In genomic region chr1:132193806-132194205, GRCm38 (mm10) we compare ENCODE assay signal across 17 mouse cellular contexts. TPM values are rescaled to one million over a fixed set of nuclear protein-coding genes. Genes with fewer than 3 reads are reported as not detected.
DNase-seq lines count a peak whose midpoint lies in the region; ATAC-seq and TF ChIP-seq lines count a peak whose summit lies in the region.
"Had no signal": no experiment of that assay in that cellular context is flagged by ENCODE, and none has a peak within 500 bp of the region (broad histone marks: within the 10 kb centered on the region; RNA-seq: fewer than 3 reads in every experiment).

No protein-coding gene starts in this region.

- ATAC-seq in hindbrain, embryonic 12.5 days (ENCODE audit: low FRiP score): no peak
- ATAC-seq in midbrain, embryonic 14.5 days (ENCODE audit: low FRiP score, low TSS enrichment): no peak

- H3K27ac ChIP-seq in embryonic facial prominence, embryonic 10.5 days (replicated peaks): 0 out of 2 replicates have a peak overlapping the region, but pooled peaks have one; percentile 32
- H3K27ac ChIP-seq in hindbrain, embryonic 12.5 days: 0 out of 2 replicates have a peak overlapping the region, but pooled peaks have one; percentile 100
- H3K27ac ChIP-seq in midbrain, embryonic 14.5 days (replicated peaks; ENCODE audit: low read depth, low read length): peak overlapping the region; percentile 100; the same call in 1 of the 2 replicates
- H3K27ac ChIP-seq: heart, adult 2 months; liver, embryonic 14.5 days had no signal

- peaks cover 4% of the 10 kb centered on the region; the same call in 1 of the 2 replicates for H3K36me3 ChIP-seq in E14TG2a.4 (ENCODE audit: insufficient read depth, low read length)
- no peaks in the 10 kb centered on the region for H3K36me3 ChIP-seq in embryonic facial prominence, embryonic 10.5 days (replicated peaks)
- no peaks in the 10 kb centered on the region for H3K36me3 ChIP-seq in hindbrain, embryonic 12.5 days
- 0 out of 2 replicates have a peak, but pooled peaks cover 3% of the 10 kb centered on the region for H3K36me3 ChIP-seq in midbrain, embryonic 14.5 days (ENCODE audit: control insufficient read depth, insufficient read depth, low read length)

- peak; percentile 5 for DNase-seq in embryonic facial prominence, embryonic 10.5 days (ENCODE audit: low spot score)
- DNase-seq in midbrain, embryonic 14.5 days: no peak
- no peak for DNase-seq in cerebellum, adult 8-10 months
- DNase-seq in heart, adult 8-10 months (ENCODE audit: low spot score): no peak
- DNase-seq in urinary bladder, adult 18-20 months (ENCODE audit: low spot score in 2 of 2): no peak
- DNase-seq: adrenal gland, adult 2 months; heart, adult 2 months; heart, postnatal 36 days; kidney, adult 8-10 months; right cerebral cortex, postnatal 14 days had no signal

- peaks cover 88% of the 10 kb centered on the region for H3K4me1 ChIP-seq in E14TG2a.4 (replicated peaks; ENCODE audit: low read depth, low read length)
- peaks cover 96% of the 10 kb centered on the region for H3K4me1 ChIP-seq in embryonic facial prominence, embryonic 10.5 days
- peaks cover 83% of the 10 kb centered on the region for H3K4me1 ChIP-seq in hindbrain, embryonic 12.5 days
- peaks cover 75% of the 10 kb centered on the region for H3K4me1 ChIP-seq in midbrain, embryonic 14.5 days (ENCODE audit: control insufficient read depth, insufficient read depth, low read length)

- peak overlapping the region; percentile 2 for H3K4me3 ChIP-seq in E14TG2a.4 (replicated peaks; ENCODE audit: low read length)
- peak overlapping the region; percentile 72; the same call in 1 of the 2 replicates for H3K4me3 ChIP-seq in embryonic facial prominence, embryonic 10.5 days
- peak overlapping the region; percentile 91 for H3K4me3 ChIP-seq in hindbrain, embryonic 12.5 days
- peak overlapping the region; percentile 99 for H3K4me3 ChIP-seq in midbrain, embryonic 14.5 days (replicated peaks; ENCODE audit: low read depth, low read length)
- H3K4me3 ChIP-seq: heart, adult 2 months had no signal

- TF ChIP-seq CTCF in E14TG2a.4 (conservative IDR thresholded peaks at IDR 0.05; ENCODE audit: low read length): no peak

- H3K9ac ChIP-seq in hindbrain, embryonic 12.5 days: no peak overlapping the region
- peak overlapping the region; percentile 100; the same call in 1 of the 2 replicates for H3K9ac ChIP-seq in midbrain, embryonic 14.5 days (replicated peaks; ENCODE audit: low read length)
- H3K9ac ChIP-seq: liver, embryonic 14.5 days had no signal

- WGBS in embryonic facial prominence, embryonic 10.5 days: 73% methylated on average over 3 of the region's 3 CpGs
- WGBS in hindbrain, embryonic 12.5 days: 79% methylated on average over 3 of the region's 3 CpGs
- WGBS in midbrain, embryonic 14.5 days: 46% methylated on average over 3 of the region's 3 CpGs

- peaks cover 51% of the 10 kb centered on the region for H3K27me3 ChIP-seq in E14TG2a.4 (ENCODE audit: insufficient read depth, low read length)
- H3K27me3 ChIP-seq in embryonic facial prominence, embryonic 10.5 days (replicated peaks; ENCODE audit: low read depth, poor library complexity, severe bottlenecking): peaks cover 97% of the 10 kb centered on the region
- peaks cover 14% of the 10 kb centered on the region for H3K27me3 ChIP-seq in hindbrain, embryonic 12.5 days
- H3K27me3 ChIP-seq in midbrain, embryonic 14.5 days (ENCODE audit: control insufficient read depth, insufficient read depth, low read length): no peaks in the 10 kb centered on the region

- no peaks in the 10 kb centered on the region for H3K9me3 ChIP-seq in E14TG2a.4 (ENCODE audit: low read length)
- no peaks in the 10 kb centered on the region for H3K9me3 ChIP-seq in embryonic facial prominence, embryonic 10.5 days
- no peaks in the 10 kb centered on the region for H3K9me3 ChIP-seq in hindbrain, embryonic 12.5 days (replicated peaks)
- no peaks in the 10 kb centered on the region for H3K9me3 ChIP-seq in midbrain, embryonic 14.5 days (ENCODE audit: control insufficient read depth, low read length)

- H3K4me2 ChIP-seq in hindbrain, embryonic 12.5 days (replicated peaks): peak overlapping the region; percentile 69
- peak overlapping the region; percentile 88 for H3K4me2 ChIP-seq in midbrain, embryonic 14.5 days (ENCODE audit: low read length)

RNA-seq across cellular contexts. Expression of gene AC124108.1, which starts 2.5 kb away (rescaled TPM):
- polyA plus RNA-seq in embryonic facial prominence, embryonic 10.5 days (2016; fragmentation: Nextera tagmentation; extraction: Ambion mirVana): 1.00 and 1.4 TPM in 2 replicates
- 3.6 and 4.1 TPM in 2 replicates for polyA plus RNA-seq in hindbrain, embryonic 12.5 days (2016; fragmentation: Nextera tagmentation; extraction: Ambion mirVana)
- polyA plus RNA-seq in midbrain, embryonic 14.5 days (2014; fragmentation: Nextera tagmentation; extraction: Ambion mirVana): 4.4 and 4.5 TPM in 2 replicates
- under 1 TPM in 1 of 4 experiments, not detected in 3; 0.09 TPM for total RNA-seq in heart, adult 8-10 months (2022)
- total RNA-seq: heart, postnatal 36 days; megakaryocyte progenitor cell, adult 5-6 weeks; neutrophil, adult 5-6 weeks had no signal
- polyA plus RNA-seq: liver, embryonic 14.5 days had no signal

RNA-seq across cellular contexts. Expression of gene Lemd1, which starts 2.6 kb away (rescaled TPM):
- 1.9 and 2.0 TPM in 2 replicates for polyA plus RNA-seq in embryonic facial prominence, embryonic 10.5 days (2016; fragmentation: Nextera tagmentation; extraction: Ambion mirVana)
- 10.8 and 12.7 TPM in 2 replicates for polyA plus RNA-seq in hindbrain, embryonic 12.5 days (2016; fragmentation: Nextera tagmentation; extraction: Ambion mirVana)
- polyA plus RNA-seq in midbrain, embryonic 14.5 days (2014; fragmentation: Nextera tagmentation; extraction: Ambion mirVana): 21.2 and 23.2 TPM in 2 replicates
- total RNA-seq in heart, adult 8-10 months (2022): not detected
- total RNA-seq: heart, adult 2 months; heart, postnatal 36 days; megakaryocyte progenitor cell, adult 5-6 weeks; neutrophil, adult 5-6 weeks had no signal
- polyA plus RNA-seq: heart, adult 2 months; liver, embryonic 14.5 days had no signal

RNA-seq across cellular contexts. Expression of gene Gm10188, which starts 35.8 kb away (rescaled TPM):
- not detected in 2 replicates for polyA plus RNA-seq in embryonic facial prominence, embryonic 10.5 days (2016; fragmentation: Nextera tagmentation; extraction: Ambion mirVana)
- 0.49 TPM in 1 of 2 replicates, not detected in the other for polyA plus RNA-seq in hindbrain, embryonic 12.5 days (2016; fragmentation: Nextera tagmentation; extraction: Ambion mirVana)
- 0.70 TPM in 1 of 2 replicates, not detected in the other for polyA plus RNA-seq in midbrain, embryonic 14.5 days (2014; fragmentation: Nextera tagmentation; extraction: Ambion mirVana)
- total RNA-seq in heart, adult 8-10 months (2022): not detected
- total RNA-seq: adrenal gland, adult 2 months; heart, adult 2 months; heart, postnatal 36 days; layer of hippocampus, adult 8-10 months; left cerebral cortex, postnatal 36 days; megakaryocyte progenitor cell, adult 5-6 weeks; neutrophil, adult 5-6 weeks had no signal
- polyA plus RNA-seq: adrenal gland, adult 2 months; heart, adult 2 months; liver, embryonic 14.5 days had no signal

RNA-seq across cellular contexts. Expression of gene Cdk18, which starts 54.3 kb away (rescaled TPM):
- 2.3 and 3.2 TPM in 2 replicates for polyA plus RNA-seq in embryonic facial prominence, embryonic 10.5 days (2016; fragmentation: Nextera tagmentation; extraction: Ambion mirVana)
- polyA plus RNA-seq in hindbrain, embryonic 12.5 days (2016; fragmentation: Nextera tagmentation; extraction: Ambion mirVana): 0.99 and 1.4 TPM in 2 replicates
- polyA plus RNA-seq in midbrain, embryonic 14.5 days (2014; fragmentation: Nextera tagmentation; extraction: Ambion mirVana): 0.63 and 1.1 TPM in 2 replicates
- 10 to 100 TPM; 16.9 to 21.5 (median 18.3) TPM for total RNA-seq in heart, adult 8-10 months (2022)
- total RNA-seq: neutrophil, adult 5-6 weeks had no signal

Comparison
In these comparisons a context has a peak if more than half of its experiments do, and no peak if none do; other contexts are left out.
1. H3K4me3 ChIP-seq: peak in every context shown above with its lines; median percentile 99 in midbrain, embryonic 14.5 days; 91 in hindbrain, embryonic 12.5 days; 72 in embryonic facial prominence, embryonic 10.5 days; 2 in E14TG2a.4.
2. H3K27ac ChIP-seq: peak in every context shown above with its lines; median percentile 100 in hindbrain, embryonic 12.5 days; 100 in midbrain, embryonic 14.5 days; 32 in embryonic facial prominence, embryonic 10.5 days.